ENCODE assay signal across 8 mouse cellular contexts in the genomic region with DNA sequence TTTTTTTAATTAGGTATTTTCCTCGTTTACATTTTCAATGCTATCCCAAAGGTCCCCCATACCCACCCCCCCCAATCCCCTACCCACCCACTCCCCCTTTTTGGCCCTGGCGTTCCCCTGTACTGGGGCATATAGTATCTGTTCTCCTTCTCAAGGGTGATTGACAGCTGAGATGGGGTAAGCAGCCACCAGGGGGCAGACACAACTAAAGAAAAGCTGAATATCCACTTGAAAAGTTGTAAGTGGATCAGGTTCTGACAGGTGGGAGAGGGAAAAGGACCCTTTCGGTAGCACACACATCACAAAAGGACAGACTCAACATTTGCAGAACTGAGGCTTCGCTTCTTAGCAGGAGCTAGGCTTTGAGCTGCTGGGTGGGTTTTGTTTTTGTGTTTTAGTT.
A peak's percentile ranks its signal among the peaks of the same experiment; 100 is the strongest.
DNase-seq lines count a peak whose midpoint lies in the region; ATAC-seq and TF ChIP-seq lines count a peak whose summit lies in the region.
"Not testable (repeated sequence)": the region's sequence is repeated elsewhere in the genome, so short reads cannot be mapped to it uniquely, and the experiment has no call there.

No protein-coding gene starts in this region.

- not testable (repeated sequence) for H3K4me3 ChIP-seq in E14TG2a.4 (replicated peaks; ENCODE audit: low read length); embryonic facial prominence, embryonic 14.5 days (ENCODE audit: low read depth, low read length); liver, embryonic 13.5 days (replicated peaks)

- not testable (repeated sequence) for H3K9me3 ChIP-seq in E14TG2a.4 (ENCODE audit: low read length); embryonic facial prominence, embryonic 14.5 days (ENCODE audit: control insufficient read depth, low read length); liver, embryonic 13.5 days (replicated peaks)

- H3K4me1 ChIP-seq in E14TG2a.4 (replicated peaks; ENCODE audit: low read depth, low read length) = peaks cover 20% of the 10 kb centered on the region
- not testable (repeated sequence) for H3K4me1 ChIP-seq in embryonic facial prominence, embryonic 14.5 days (ENCODE audit: control insufficient read depth, insufficient read depth, low read length); liver, embryonic 13.5 days (replicated peaks)

- H3K9ac ChIP-seq in embryonic facial prominence, embryonic 14.5 days (ENCODE audit: low read depth, low read length); liver, embryonic 13.5 days: not testable (repeated sequence)

- H3K27me3 ChIP-seq in E14TG2a.4 (ENCODE audit: insufficient read depth, low read length); embryonic facial prominence, embryonic 14.5 days (replicated peaks; ENCODE audit: control insufficient read depth, insufficient read depth, low read length); liver, embryonic 13.5 days: not testable (repeated sequence)

- not testable (repeated sequence) for H3K4me2 ChIP-seq in embryonic facial prominence, embryonic 14.5 days (ENCODE audit: low read depth, low read length); liver, embryonic 13.5 days

- peak; percentile 37 for TF ChIP-seq CTCF in E14TG2a.4 (conservative IDR thresholded peaks at IDR 0.05; ENCODE audit: low read length)

- intact Hi-C loops in heart, postnatal 14 days (cut with DNase I) = loop anchor here (10.0 kb wide), 2 partner anchors 302 to 502 kb away; no protein-coding TSS in a partner anchor

- ATAC-seq in embryonic facial prominence, embryonic 14.5 days (ENCODE audit: low read depth); liver, embryonic 13.5 days (ENCODE audit: low read depth): not testable (repeated sequence)

- not testable (repeated sequence) for H3K36me3 ChIP-seq in E14TG2a.4 (ENCODE audit: insufficient read depth, low read length); embryonic facial prominence, embryonic 14.5 days (ENCODE audit: control insufficient read depth, insufficient read depth, low read length); liver, embryonic 13.5 days

- 38% methylated on average over 4 of the region's 4 CpGs for WGBS in embryonic facial prominence, embryonic 14.5 days
- WGBS in liver, embryonic 13.5 days (ENCODE audit: insufficient replicate concordance) = 20% methylated on average over 4 of the region's 4 CpGs

- DNase-seq in adrenal gland, postnatal 36 days = peak; percentile 62 to 72
- DNase-seq in embryonic facial prominence, embryonic 14.5 days (ENCODE audit: low spot score) = peak; percentile 23
- peak; percentile 57 to 75 for DNase-seq in heart, postnatal 14 days
- DNase-seq in kidney, postnatal 4 days = peak; percentile 68 to 73
- DNase-seq in liver, embryonic 13.5 days = peak; percentile 20
- peak; percentile 41 for DNase-seq in naive thymus-derived CD4-positive, alpha-beta T cell, adult 2 months (ENCODE audit: low read depth)
- peak; percentile 49 for DNase-seq in thymus, postnatal 25 days

- not testable (repeated sequence) for H3K27ac ChIP-seq in embryonic facial prominence, embryonic 14.5 days (replicated peaks; ENCODE audit: low read depth, low read length); liver, embryonic 13.5 days

Comparison
In these comparisons a context has a peak if more than half of its experiments do, and no peak if none do; other contexts are left out.
1. DNase-seq: peak in every context shown above with its lines; median percentile 70 in kidney, postnatal 4 days; 67 in adrenal gland, postnatal 36 days; 66 in heart, postnatal 14 days; 49 in thymus, postnatal 25 days; 41 in naive thymus-derived CD4-positive, alpha-beta T cell, adult 2 months; 23 in embryonic facial prominence, embryonic 14.5 days; 20 in liver, embryonic 13.5 days.